Mouse (Mus musculus): ENCODE results near the gene Mcoln3.

- no peak for TF ChIP-seq GATA1 (IDR thresholded peaks at IDR 0.05; ENCODE audit: borderline replicate concordance, low read length)
- no peak for TF ChIP-seq FLI1 (IDR thresholded peaks at IDR 0.05; ENCODE audit: low read length)
These were observed 72.7 kb downstream of the Mcoln3 start for GRCm38 (mm10) chr3:146189933-146190332.

All from megakaryocyte, embryonic 14.5 days (primary cell).